Mouse (Mus musculus): ENCODE measurements at regions not wholly inside any gene's neighbourhood (a gene's known extent, or its start where the extent isn't known, plus 50 kb on each side); places are given as distances from the start of the nearest gene placed in this dataset.

DNA sequence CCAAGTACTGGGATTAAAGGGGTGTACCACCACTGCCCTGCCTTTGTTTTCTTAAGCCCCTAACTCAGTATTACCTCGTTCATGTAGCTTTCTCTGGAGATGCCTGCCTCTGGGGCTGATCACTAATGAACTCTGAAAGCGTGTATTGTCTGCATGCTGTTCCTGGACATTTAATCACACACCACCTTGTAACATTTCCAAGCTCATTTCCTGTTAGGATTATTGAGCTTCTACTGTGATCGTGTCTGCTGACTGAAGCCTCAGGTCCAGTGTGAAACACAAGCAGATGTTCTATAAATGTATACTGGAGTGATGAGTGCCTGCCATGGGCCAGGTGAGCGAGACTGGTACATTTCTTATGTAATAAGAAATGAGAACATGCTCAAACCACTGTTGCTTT is 398.6 kb downstream of the Brinp2 start:
- no peak for DNase-seq (ENCODE audit: low spot score in 2 of 2)

DNA sequence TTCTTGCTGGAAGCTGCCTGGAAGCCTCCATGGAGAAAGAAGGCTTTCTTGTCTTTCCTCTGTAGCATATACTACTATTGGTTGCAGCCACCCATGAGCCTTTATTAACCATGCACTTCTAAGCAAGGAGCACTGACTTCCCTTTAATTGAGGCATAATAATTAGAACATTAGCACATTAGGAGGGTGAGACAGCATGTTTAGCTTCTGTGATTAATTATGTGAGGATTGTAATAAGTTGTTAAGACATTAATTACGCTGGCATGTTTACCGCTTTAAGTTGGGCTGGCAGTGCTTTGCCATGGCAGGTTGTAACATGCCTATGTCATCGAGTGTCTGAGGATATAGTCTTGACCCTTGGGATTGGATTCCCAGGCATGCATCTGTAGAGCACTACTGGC is 391.7 kb downstream of the Brinp2 start:
- DNase-seq (ENCODE audit: low spot score in 2 of 2): no peak

DNA sequence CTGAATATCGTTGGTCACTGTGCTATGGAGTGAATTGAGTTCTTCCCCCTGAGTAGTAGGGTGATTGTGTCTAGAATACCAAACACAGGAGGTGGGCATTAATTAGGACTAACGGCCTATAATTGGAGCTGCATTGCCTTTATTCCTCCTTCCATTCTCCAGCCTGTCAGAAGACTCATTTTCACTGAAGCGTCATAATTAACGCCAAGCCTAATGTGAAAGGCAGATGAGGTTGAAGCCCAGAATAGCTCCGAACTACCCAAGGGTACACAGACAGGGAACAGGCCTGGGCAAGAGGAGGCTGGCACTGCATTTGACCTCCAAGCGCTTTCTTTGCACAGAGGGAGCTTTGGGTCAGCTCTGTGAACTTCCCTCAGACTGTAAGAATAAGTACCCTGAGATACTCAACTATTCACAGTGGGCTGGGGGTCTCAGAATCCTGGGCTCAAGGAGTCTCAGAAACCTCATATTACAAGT is 386.5 kb downstream of the Brinp2 start:
- DNase-seq (ENCODE audit: low spot score in 2 of 2): no peak

DNA sequence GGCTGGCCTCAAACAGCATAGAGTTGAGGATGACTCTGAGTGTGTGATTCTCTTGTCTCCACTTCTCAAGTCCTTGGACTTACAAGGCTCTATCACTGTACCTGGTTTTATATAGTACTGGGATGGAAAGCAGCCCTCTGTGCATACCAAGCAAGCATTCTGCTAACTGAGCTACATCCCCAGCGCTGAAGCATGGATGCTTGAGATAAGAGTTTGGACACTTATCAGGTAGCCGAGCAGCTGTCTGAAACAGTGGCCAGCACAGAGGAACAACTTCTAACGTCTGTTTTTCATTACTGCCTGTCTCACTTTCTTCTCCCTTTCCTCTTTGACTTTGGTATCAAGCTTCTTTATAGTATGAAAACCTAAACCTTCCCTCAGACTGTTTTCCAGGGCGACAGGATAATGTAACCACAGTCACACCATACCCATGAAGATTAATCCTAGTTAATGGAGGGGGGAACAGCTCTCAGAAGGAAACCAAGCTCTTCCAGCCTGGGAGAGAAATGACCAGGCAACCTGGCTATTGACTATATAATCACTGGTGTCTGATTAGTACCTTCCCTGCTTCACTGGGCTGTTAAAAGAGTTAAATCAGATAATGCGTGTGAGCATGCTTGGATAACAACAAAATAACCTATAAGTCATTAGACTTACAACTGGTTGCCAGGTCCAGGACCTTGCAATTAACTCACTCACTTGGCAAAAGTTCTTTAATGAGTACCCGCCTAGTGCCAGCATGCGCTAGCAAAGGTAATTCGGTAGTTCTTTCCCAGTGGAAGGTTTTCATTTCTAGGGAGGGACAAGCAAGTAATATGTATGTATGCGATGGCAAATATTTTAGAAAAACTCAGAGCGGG is 382.5 kb downstream of the Brinp2 start:
- DNase-seq (ENCODE audit: low spot score in 2 of 2): no peak

GRCm38 (mm10) chr1:157974656-157975055 is 381.5 kb downstream of the Brinp2 start:
- no peak for DNase-seq (ENCODE audit: low spot score in 2 of 2)

DNA sequence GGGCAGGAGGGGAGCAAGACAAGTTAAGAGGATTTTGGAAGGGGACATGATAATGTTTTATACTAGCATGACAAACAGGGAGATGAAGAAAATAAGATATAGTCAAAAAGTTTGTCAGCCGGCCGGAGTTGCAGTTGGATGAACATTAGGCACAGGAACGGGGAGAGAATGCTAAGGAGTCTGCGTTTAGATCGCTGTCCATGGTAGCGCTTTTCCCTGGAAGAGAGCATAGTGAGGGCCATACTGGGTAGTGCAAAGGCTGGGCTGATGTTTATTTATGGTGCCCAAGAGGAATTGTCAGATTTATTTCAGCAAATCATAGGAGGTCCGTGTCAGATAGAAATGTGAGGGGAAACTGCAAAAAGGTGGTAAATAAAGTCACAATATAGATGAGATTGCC is 337.0 kb downstream of the Brinp2 start:
- no peak for DNase-seq (ENCODE audit: low spot score in 2 of 2)

DNA sequence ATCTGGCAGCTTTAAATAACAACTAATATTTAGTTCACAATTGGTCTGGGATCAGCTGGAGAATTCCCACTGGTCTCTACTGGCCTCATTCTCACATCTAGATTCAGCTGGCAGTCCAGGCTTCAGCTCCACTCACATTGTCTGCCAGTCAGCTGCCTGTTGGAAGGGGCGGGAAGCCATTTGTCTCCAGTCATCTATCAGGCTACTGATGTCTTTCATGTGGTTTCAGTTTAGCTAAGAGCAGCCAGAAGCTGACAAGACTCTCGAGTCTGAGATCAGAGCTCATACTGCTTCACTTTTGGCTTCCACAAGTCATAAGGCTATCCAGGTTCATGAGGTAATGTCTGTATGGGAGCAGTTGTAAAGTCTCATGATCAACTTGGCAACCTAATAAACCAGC is 316.4 kb downstream of the Brinp2 start:
- no peak for DNase-seq (ENCODE audit: low spot score in 2 of 2)

DNA sequence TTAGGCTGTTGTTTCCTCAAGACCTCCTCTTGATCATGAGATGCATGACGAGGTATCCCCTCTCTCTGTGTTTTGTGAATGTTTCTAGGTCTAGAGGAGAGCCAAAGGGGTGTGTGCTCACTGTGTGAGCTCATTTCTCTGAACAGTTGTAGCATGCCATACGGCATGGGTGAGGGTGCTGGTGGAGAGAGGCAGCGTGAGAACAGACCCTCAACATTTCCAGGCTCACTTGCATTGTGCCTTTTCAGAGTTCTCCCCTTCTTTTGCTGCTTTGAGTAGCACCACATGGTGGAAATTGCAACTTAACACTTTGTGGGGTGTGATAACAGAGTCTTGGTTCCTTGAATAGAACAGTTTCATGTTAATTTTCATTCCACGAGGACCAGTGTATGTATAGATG is 315.8 kb downstream of the Brinp2 start:
- DNase-seq (ENCODE audit: low spot score in 2 of 2): no peak

DNA sequence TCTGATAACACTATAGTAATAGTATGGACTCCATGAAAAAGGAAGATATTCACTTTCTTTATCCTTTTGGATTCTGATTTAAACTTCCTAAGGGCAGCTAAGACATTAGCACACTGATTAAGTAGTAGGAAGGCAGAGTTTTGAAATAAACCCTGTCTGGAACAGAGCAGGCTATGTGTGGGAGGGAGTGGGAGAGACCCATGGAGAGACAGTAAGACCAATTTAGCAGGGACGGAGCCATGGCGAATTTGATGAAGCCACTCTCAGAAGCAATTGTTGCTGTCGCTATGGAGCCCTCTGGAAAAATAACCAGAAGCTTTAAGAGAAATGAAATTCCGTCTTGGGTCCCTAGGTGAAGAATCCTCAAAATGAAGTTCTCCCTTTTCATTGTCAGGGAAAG is 303.5 kb downstream of the Brinp2 start:
- no peak for DNase-seq (ENCODE audit: low spot score in 2 of 2)

DNA sequence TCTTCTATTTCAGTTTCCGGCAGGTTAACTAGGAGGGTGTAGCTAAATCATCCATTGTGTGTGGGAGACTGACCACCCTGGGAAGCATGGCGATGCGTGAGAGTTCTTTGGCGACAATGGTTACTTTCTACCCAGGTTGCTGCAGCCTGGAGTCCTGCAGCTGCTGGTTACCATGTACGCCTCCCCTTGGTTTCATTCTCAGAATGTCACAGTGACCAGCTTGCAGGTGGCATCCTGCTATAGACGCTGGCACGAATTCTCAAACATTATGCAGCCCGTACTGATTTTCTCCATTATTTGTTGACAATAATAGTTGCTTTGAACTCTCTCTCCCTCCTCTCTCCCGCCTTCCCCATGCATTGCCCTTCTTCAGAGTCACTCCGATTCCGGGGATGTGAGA is 301.2 kb downstream of the Brinp2 start:
- no peak for DNase-seq (ENCODE audit: low spot score in 2 of 2)

GRCm38 (mm10) chr1:158056994-158057630 is 299.0 kb downstream of the Brinp2 start:
- DNase-seq (ENCODE audit: low spot score in 2 of 2): no peak

DNA sequence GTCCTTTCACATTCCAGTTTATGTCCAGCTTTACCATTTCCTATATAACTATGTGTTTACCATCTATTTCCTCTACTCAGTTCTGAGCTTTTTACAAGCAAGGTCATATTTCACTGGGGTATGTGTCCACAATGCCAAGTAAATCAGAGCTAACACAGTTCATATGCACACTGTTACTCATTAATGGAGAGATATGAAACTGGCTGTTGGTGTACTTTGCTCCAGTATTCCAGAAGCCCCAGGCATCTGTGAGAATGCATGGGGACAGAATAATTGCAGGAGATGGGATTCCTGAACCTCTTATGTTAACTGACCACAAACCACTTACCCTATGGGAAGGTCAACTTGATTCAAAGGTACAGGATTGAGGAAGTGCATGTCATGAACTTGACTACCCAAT is 298.3 kb downstream of the Brinp2 start:
- DNase-seq (ENCODE audit: low spot score in 2 of 2): no peak

- no peak for DNase-seq (ENCODE audit: low spot score in 2 of 2)
Observed at GRCm38 (mm10) chr1:158061995-158062394, 294.1 kb downstream of the Brinp2 start.

- DNase-seq (ENCODE audit: low spot score in 2 of 2): no peak
Observed at GRCm38 (mm10) chr1:158082181-158082580, 273.9 kb downstream of the Brinp2 start.

DNA sequence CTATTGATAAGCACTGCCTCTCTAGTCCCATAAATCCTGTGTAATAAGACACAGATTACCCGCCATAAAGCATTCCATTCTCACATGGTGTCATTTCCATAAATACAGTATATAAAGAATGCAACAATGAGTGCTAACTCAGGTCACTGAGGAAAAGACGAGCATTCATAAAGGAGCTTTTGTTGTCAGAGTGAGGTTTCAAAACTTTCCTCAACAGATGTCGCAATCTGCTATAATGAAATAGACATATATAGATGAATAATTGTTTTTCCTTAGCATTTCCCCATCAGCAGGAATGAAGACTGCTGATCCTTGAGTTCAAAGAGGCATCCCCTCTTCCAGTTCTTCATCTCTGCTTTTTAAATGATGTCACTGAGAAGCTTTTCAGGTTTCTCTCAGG is 270.3 kb downstream of the Brinp2 start:
- DNase-seq (ENCODE audit: low spot score in 2 of 2): no peak

DNA sequence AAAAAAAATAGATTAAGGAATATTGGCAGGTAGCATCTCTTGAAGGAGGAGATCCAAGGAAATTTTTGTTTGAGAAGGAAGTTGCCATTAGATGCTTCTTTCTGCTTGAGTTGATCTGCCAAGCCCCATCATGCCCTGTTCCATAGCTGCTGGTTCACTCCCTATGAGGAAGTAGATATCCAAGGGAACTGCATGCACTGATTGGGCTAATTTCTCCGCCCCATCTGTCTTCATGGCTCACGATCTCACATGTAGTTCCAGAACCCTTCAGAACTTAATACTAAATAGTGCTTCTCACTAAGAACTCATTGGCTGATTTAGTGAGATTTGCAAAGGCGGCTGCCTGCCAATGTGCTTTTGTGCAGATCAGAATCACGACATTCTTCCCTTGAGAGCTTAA is 258.6 kb downstream of the Brinp2 start:
- no peak for DNase-seq (ENCODE audit: low spot score in 2 of 2)

DNA sequence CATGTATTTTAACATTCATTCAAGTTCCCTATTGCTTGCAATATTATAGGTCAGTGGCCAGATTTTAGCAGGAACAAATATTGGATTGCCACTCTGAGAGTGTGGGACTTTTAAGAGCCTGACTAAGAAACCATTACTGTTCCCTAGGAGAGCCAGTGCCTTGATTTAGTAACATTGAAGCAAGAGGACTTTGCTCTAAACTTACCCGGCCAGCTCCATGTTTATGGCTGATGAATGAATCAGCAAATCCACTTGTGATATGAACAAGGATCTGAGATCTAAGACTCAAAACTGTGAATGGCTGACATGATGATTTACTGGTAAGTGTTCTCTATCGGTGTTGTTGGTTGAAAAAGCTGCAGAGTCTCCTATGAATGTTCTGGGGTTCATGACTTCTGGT is 236.4 kb downstream of the Brinp2 start:
- no peak for DNase-seq (ENCODE audit: low spot score in 2 of 2)

DNA sequence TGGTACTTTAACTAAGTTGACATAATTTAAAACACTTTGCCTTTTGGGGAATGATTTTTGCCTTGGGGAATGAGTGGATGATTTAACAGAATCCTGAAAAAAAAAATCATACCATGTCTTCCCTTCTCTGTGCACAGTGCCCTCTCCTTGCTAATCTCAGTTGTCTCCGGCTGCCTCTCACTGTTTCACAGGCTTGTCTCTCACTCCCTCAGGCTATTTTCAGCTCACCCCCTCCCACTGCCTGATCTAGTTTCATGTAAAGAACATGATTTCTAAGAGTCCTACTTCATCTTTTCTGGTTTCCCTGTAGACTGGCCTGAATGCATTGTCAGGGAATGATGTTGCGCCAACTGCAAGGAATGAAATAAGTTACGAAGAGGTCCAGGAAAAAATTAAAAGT is 231.2 kb downstream of the Brinp2 start:
- DNase-seq (ENCODE audit: low spot score in 2 of 2): no peak

DNA sequence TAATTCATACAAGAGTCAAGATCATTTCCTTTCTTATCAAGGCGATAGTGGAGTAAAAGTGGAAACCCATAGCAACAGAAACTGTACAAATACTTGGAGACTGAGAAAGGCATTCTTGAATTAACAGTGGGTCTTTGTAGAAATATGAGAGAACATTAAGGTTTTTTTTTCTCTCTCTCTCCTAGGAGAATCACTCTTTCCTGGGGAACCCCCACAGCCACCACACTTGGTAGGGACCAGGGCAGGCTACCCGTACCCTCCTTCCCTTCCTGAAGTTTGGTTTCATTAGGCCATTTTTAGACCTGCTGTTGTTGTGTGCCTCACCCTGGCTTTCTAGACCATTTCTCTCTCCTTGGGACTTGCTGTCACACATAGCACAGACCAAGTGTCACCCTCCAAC is 229.9 kb downstream of the Brinp2 start:
- DNase-seq (ENCODE audit: low spot score in 2 of 2): no peak

DNA sequence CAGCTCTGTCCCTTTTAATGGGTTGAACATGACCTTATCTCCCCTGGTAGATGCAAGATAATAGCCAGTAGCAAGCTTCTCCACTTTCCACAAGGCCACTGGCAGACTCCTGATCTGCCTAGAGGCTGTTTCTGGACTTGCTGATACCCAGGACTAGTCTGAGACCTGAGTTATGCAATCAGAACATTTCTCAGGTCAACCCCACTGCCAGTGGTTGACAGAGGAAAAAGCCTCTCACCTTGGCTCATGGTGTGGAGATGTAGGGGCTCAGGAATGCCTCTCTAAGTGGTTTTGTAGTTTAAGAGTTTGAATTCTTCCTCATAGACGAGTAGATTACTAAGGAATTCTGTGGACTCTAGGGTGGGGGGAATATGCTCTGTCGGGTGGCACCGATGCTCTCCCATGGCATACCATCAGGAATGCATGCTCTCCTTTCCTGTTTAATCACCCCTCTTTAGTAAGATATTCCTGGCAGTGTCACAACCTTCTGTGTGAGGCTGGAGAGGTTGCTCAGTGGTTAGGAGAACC is 226.8 kb downstream of the Brinp2 start:
- DNase-seq (ENCODE audit: low spot score in 2 of 2): no peak

DNA sequence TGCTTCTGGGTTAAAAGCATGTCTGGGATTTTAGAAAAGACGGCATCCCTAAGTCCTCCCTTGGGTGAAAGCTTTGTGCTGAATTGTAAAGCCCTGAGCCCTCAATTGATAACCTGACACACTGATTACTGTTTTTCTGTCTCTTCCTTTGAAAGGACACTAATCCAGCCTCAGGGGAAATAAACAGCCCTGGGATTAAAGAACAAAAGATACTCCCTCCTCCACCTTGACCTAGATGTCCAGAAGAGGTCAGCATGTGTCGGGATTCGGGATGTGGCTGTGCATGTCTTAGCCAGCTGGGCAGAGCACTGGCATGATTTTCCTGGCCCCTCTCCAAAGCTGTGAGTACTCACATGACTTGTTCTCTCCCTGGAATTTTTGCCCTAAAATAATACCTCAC is 208.6 kb downstream of the Brinp2 start:
- no peak for DNase-seq (ENCODE audit: low spot score in 2 of 2)

GRCm38 (mm10) chr1:158148035-158148434 is 208.1 kb downstream of the Brinp2 start:
- no peak for DNase-seq (ENCODE audit: low spot score in 2 of 2)

DNA sequence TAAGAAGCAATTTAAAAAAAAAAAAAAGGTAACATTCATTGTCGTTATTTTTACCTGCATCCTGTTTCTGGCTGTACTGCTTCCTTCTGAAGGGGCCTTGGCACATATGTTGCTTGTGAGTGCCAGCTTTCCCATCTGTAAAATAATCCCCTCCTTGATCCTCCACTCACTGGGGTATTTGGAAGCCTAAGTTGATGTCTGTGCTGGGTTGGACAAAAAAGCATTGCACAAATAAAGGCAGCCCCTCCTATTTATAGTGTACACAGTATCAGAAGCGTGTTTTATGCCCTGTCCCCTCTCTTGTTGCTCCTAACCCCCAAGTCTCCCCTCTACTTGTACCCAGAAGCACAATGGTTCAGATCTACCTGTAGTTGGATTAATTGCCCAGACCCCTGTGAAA is 195.0 kb downstream of the Brinp2 start:
- no peak for DNase-seq (ENCODE audit: low spot score in 2 of 2)
